Mouse (Mus musculus) heart, embryonic 11.5 days (tissue): ENCODE data around the gene Rab34. TPM values are rescaled to one million over a fixed set of nuclear protein-coding genes. Genes with fewer than 3 reads are reported as not detected.
"Not testable (repeated sequence)": the region's sequence is repeated elsewhere in the genome, so short reads cannot be mapped to it uniquely, and the experiment has no call there.

Experiments
- ATAC-seq: fragments of 200-750 bp; cut with Nextera tagmentation; replicated peaks from 2 replicates; pipeline ENCODE4 v1.8.0; 2017; ENCODE audit warnings: moderate library complexity; ENCODE audit not compliant: insufficient number of reproducible peaks, low FRiP score, low TSS enrichment
- H3K27ac ChIP-seq: fragments of 300-500 bp; sonication (generic); 2 replicates; pipeline ENCODE4 v1.5.1; 2014; ENCODE audit warnings: mild to moderate bottlenecking, low read depth, low read length
- H3K27me3 ChIP-seq: fragments of 300-500 bp; sonication (generic); 2 replicates; pipeline ENCODE4 v1.6.1; 2014; ENCODE audit warnings: mild to moderate bottlenecking, low read length, mixed read lengths; ENCODE audit not compliant: control insufficient read depth, insufficient read depth
- H3K36me3 ChIP-seq: fragments of 300-500 bp; sonication (generic); 2 replicates; pipeline ENCODE4 v1.6.1; 2014; ENCODE audit warnings: mild to moderate bottlenecking, low read length, moderate library complexity, mixed read lengths; ENCODE audit not compliant: control insufficient read depth, insufficient read depth
- H3K4me1 ChIP-seq: fragments of 300-500 bp; sonication (generic); 2 replicates; pipeline ENCODE4 v1.6.1; 2014; ENCODE audit warnings: low read length; ENCODE audit not compliant: control insufficient read depth, insufficient read depth
- H3K4me2 ChIP-seq: fragments of 300-500 bp; sonication (generic); 2 replicates; pipeline ENCODE4 v1.6.1; 2014; ENCODE audit warnings: mild to moderate bottlenecking, moderate library complexity
- H3K4me3 ChIP-seq: fragments of 300-500 bp; sonication (generic); 2 replicates; pipeline ENCODE4 v1.5.1; 2014; ENCODE audit warnings: low read depth, low read length
- H3K9ac ChIP-seq: fragments of 300-500 bp; sonication (generic); 2 replicates; pipeline ENCODE4 v1.6.1; 2014; ENCODE audit warnings: mild to moderate bottlenecking, low read depth, low read length, moderate library complexity
- H3K9me3 ChIP-seq: fragments of 300-500 bp; sonication (generic); replicated peaks from 2 replicates; pipeline ENCODE4 v1.6.1; 2016; ENCODE audit warnings: low read length; ENCODE audit not compliant: control insufficient read depth
- WGBS: fragments of 180-500 bp; shearing (Covaris S2); extraction: QIAGEN DNeasy Blood & Tissue Kit; methylation state at CpG from one replicate; pipeline ENCODE4 v1.1.7; 2014; ENCODE audit not compliant: insufficient replicate concordance; 5-methylcytosine and 5-hydroxymethylcytosine counted together
- polyA plus RNA-seq: library from polyadenylated mRNA; unstranded; fragments of >200 nt; fragmentation: Nextera tagmentation; extraction: Ambion mirVana; gene quantifications from 2 replicates; pipeline ENCODE4 v1.2.1, GENCODE M21; 2014

Rab34 gene
- polyA plus RNA-seq, 1 experiment from 2014 or later: 62.2 TPM

DNA sequence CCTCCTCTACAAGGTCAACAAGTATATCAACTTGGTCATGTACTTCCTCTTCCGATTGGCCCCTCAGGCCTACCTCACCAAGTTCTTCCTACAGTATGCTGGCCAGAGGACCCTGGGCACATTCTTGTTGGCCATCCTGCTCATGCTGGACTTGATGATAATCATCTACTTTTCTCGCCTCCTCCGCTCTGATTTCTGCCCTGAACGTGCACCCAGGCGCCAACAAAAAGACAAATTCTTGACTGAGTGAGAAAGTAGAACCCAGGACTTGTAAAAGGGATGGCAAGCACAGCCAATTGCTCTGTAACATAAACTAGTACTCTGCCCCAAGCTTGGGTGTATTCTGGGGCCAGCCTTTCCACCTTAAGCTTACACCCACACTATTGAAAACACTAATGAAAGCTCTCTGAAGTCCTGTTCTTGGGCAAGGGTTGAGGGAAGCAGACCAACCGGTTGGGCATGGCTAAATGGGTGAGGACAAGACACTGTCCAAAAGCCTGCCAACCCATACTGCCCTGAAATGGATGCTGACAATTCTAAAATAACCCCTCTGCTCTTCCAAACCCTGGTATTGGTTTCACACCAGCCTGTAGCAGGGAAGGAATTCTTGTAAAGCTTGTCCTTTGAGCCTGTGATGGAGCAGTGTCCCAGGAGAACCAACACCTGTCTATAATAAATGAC is 8.0 kb upstream of the Rab34 start:
- 64% methylated on average over 6 of the region's 6 CpGs for WGBS
- peak overlapping the region; percentile 5; the same call in 1 of the 2 replicates for H3K27ac ChIP-seq
- H3K4me1 ChIP-seq: peaks cover 38% of the 10 kb centered on the region
- H3K36me3 ChIP-seq: peaks cover 22% of the 10 kb centered on the region
- no peaks in the 10 kb centered on the region for H3K9me3 ChIP-seq
- ATAC-seq: no peak
- peak overlapping the region; percentile 69; the same call in 1 of the 2 replicates for H3K4me3 ChIP-seq
- no peaks in the 10 kb centered on the region for H3K27me3 ChIP-seq
- no peak overlapping the region; the same call in 1 of the 2 replicates for H3K9ac ChIP-seq
- peak overlapping the region; percentile 91 for H3K4me2 ChIP-seq

DNA sequence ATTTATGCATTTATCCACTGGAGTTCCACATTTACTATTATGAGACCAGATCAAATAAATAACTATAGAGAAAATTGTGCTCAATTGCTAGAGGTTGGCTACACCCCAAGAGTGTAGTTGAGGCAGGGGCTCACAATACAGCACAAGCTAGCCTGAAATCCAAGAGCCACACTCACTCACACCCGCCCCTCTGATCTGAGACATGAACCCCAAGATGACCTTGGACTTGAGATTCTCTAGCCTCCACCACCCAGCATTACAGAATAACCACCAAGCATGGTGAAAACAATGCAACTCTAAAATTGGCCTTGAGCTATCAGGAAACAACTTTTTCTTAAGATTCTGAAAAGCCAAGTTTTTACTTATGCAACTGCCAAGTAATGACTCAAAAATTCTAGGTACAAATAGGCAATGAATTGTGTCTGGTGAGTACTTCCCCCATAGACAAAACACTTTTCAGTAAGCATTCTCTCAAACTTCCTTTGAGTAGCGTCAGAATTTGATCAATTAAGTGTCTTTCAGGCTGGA is 6.3 kb upstream of the Rab34 start:
- Histone ChIP-seq H3K36me3 (peaks cover 22% of the 10 kb centered on the region), H3K9me3 (no peaks in the 10 kb centered on the region), H3K4me2 (peak overlapping the region; percentile 81), H3K9ac (peak overlapping the region; percentile 85), H3K27ac (0 out of 2 replicates have a peak overlapping the region, but pooled peaks have one; percentile 10), H3K27me3 (no peaks in the 10 kb centered on the region), H3K4me3 (peak overlapping the region; percentile 78), H3K4me1 (peaks cover 38% of the 10 kb centered on the region)
- WGBS: 44% methylated on average over 2 of the region's 2 CpGs
- no peak for ATAC-seq

DNA sequence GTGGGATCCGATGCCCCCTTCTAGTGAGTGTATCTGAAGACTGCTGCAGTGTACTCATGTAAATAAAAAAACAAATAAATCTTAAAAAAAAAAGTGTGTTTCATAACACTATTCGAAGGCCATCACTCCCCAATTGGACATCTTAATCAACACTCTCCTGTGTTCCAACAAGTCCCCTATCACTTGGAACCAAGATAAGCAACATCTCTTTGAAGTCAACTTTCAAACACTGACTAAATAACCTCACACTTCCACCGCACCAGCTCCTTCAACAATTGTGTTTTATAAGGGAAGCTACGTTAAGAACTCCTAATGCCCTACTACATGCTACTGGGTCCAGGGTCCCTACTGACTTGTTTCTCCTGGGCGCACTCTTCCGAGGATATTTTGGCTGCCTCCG is 5.8 kb upstream of the Rab34 start:
- Histone ChIP-seq H3K9ac (peak overlapping the region; percentile 85), H3K4me1 (peaks cover 35% of the 10 kb centered on the region), H3K27me3 (no peaks in the 10 kb centered on the region), H3K4me2 (peak overlapping the region; percentile 81), H3K27ac (peak overlapping the region; percentile 79; the same call in 1 of the 2 replicates), H3K9me3 (no peaks in the 10 kb centered on the region), H3K36me3 (peaks cover 22% of the 10 kb centered on the region), H3K4me3 (peak overlapping the region; percentile 78)
- ATAC-seq: no peak
- WGBS: 5% methylated on average over 7 of the region's 7 CpGs

DNA sequence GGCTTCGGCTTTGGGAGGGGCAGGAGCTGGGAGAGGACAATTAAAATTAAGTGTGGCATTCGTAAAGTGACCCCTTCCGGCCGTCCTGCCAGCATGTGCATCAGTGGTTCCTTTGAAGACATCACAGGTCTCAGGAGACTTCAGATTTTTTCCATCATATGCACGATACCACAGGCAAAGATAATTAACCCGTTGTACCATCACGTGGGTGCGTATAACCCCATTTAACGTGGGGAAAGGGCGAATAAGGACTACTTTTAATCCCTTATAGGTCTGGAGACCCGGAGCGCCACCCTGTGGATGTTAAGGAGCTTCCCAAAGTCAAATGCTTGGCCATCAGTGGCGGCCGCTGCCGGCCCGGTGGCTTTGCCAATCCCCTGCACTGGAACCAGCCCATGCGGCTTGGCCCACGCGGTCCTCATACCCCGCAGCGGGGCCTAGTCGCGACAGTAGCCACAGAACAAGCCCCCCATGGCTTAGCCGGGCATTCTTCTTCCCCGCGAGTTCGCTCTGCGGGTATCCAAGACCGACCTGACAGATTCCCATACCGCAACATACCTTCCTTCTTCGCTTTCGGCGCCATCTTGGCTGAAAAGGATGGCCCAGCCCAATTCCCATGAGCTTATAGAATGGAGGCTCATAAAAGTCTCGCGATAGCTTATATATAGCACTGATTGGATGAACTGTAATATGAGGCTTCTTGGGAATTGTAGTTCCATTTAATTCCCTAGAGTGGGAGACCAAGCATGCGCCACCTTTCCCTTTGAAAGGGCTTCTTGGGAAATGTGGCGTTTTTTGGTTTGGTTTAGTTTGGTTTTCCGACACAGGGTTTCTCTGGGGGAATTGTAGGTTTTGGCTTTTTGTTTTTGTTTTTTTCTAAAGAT is 5.0 kb upstream of the Rab34 start, which contains the start of gene Rpl23a:
Gene Rpl23a, minus strand, starts transcription at position 624 of the 884 bp plus-strand sequence.
- Histone ChIP-seq H3K9ac (peak within 1 kb of the TSS; percentile 85), H3K36me3 (peaks cover 22% of the 10 kb centered on the region), H3K4me1 (peaks cover 33% of the 10 kb centered on the region), H3K9me3 (no peaks in the 10 kb centered on the region), H3K27me3 (no peaks in the 10 kb centered on the region), H3K4me2 (peak within 1 kb of the TSS; percentile 81), H3K27ac (peak within 1 kb of the TSS; percentile 79), H3K4me3 (peak within 1 kb of the TSS; percentile 78)
- under 1% methylated on average over 38 of the region's 38 CpGs for WGBS
- peak; percentile 79 for ATAC-seq

DNA sequence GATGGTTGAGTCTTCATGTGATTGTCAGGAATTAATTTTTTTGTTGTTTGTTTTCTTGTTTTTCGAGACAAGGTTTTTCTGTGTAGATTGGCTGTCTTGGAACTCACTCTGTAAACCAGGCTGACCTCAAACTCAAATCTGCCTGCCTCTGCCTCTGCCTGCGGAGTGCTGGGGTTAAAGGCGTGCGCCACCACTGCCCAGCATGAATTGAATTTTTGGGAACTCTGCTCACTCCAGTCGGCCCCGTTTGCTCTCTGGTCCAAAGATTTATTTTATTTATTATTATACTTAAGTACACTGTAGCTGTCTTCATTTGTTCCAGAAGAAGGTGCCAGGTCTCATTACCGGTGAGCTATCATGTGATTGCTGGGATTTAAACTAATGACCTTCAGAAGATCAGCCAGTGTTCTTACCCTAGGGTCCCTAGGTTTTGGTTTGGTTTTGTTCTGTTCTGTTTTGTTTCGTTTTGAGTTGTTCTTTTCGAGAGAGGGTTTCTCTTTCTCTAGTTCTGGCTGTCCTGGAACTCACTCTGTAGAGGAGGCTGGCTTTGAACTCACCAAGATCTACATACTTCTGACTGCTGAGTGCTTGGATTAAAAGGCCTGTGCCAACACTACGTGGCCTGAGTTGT is 4.2 kb upstream of the Rab34 start:
- H3K4me1 ChIP-seq: peaks cover 32% of the 10 kb centered on the region
- H3K4me2 ChIP-seq: peak overlapping the region; percentile 81
- H3K9ac ChIP-seq: no peak overlapping the region
- peak overlapping the region; percentile 78 for H3K4me3 ChIP-seq
- H3K9me3 ChIP-seq: no peaks in the 10 kb centered on the region
- 55% methylated on average over 10 of the region's 10 CpGs for WGBS
- peaks cover 22% of the 10 kb centered on the region for H3K36me3 ChIP-seq
- ATAC-seq: no peak
- H3K27ac ChIP-seq: peak overlapping the region; percentile 15; the same call in 1 of the 2 replicates
- H3K27me3 ChIP-seq: no peaks in the 10 kb centered on the region; the same call in 1 of the 2 replicates

DNA sequence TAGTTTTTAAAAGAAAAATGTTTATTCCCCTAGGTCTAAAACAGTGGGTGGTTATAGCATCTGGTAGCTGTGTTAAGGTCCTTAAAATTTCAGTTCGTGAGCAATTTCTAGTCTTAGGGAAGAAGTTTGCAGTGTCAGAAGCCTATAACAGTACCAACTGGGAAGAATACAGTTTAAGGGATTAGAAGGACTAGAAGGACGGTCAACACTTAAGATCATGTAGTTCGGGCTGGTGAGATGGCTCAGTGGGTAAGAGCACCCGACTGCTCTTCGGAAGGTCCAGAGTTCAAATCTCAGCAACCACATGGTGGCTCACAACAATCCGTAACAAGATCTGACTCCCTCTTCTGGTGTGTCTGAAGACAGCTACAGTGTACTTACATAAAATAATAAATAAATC is 3.5 kb upstream of the Rab34 start:
- not testable (repeated sequence) for H3K9me3 ChIP-seq, H3K27ac ChIP-seq, H3K9ac ChIP-seq, H3K4me3 ChIP-seq, ATAC-seq, H3K4me2 ChIP-seq, H3K27me3 ChIP-seq
- WGBS: 92% methylated on average over 6 of the region's 6 CpGs
- Histone ChIP-seq H3K4me1 (peaks cover 26% of the 10 kb centered on the region), H3K36me3 (peaks cover 18% of the 10 kb centered on the region)

DNA sequence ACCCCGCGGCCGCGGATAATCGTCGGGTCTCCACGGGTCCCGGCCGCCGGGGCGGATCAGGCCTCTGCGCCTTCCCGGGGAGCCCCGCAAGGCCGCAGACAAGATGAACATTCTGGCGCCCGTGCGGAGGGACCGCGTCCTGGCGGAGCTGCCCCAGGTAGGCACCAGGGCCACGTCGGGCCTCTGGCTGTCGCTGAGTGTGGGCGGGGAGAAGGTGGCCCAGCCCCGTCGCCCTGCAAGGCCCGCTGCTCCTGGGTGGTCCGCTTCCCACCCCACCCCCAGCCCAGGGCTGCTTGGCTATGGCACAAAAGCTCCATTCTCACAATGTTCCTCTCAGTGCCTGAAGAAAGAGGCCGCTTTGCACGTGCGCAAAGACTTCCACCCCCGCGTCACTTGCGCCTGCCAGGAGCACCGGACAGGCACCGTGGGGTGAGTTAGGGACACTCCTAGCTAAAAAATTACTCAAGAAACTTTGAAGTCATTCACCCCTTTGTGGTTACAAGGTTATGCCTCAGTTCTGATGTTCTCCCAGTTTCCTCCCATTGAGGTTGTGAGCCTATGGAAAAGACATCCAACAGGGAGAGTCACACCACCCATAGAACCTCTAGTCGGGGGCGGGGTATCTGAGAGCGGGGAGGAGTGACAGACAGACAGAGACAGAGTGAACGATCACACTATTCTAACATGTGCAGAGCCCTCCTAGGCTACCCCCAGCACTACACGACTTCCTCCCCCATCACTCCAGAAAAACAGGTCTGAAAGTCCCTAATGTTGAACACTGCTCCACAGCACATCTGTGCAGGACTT is 1.2 kb downstream of the Rab34 start:
- 2% methylated on average over 41 of the region's 42 CpGs for WGBS
- Histone ChIP-seq H3K4me1 (peaks cover 5% of the 10 kb centered on the region), H3K4me3 (peak overlapping the region; percentile 78), H3K9me3 (no peaks in the 10 kb centered on the region), H3K9ac (peak overlapping the region; percentile 84), H3K27ac (peak overlapping the region; percentile 94), H3K27me3 (no peaks in the 10 kb centered on the region; the same call in 1 of the 2 replicates), H3K36me3 (peaks cover 20% of the 10 kb centered on the region), H3K4me2 (peak overlapping the region; percentile 79)
- ATAC-seq: peak; percentile 76
